Mouse (Mus musculus) ovary, postnatal 14 days (tissue): Measurements from ENCODE around the gene Rassf3.
A peak's percentile ranks its signal among the peaks of the same experiment; 100 is the strongest.

Experiments
- DNase-seq: peaks from one replicate; pipeline ENCODE4 v3.0.0; 2022; ENCODE audit warnings: low spot score

Rassf3 gene

DNA sequence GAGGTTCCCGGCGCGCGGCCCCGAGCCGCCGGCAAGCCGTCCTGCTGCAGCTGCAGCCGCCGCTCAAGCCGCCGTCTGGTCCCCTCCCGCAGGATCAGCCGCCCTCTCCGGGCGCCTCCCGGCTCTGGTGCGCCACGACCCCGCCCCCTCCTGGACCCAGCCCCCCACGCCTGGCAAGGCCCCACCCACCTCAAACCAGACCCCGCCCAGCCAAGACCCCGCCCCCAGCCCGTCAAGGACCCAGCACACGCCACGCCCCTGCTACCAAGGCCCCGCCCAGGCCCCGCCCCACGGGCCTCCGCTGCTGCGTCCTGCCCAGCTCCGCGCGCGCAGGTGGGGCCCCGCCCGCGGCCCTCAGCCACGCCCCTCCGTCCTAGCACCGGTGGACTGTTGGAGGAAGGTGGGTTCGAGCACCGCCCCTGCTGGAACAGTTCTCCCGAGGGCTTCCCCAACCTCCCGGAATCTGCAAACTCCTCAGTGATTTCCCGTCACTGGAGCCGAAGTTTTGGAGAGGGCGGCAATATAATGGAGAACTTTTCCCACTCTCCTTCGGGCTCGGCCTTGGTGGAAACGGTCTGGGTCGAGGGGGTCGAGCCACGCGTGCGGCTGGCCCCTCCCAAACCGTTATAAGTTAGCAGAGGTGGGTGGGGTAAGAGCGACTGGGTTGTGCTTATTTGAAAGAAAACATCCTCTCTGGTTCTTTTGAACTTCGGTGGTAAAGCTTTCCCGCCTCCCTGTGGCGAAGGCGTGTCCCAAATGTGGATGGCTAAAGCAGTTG, at the start of gene Rassf3:
Gene Rassf3, minus strand, starts transcription at position 158 of the 778 bp plus-strand sequence.
- peak; percentile 96 for DNase-seq

DNA sequence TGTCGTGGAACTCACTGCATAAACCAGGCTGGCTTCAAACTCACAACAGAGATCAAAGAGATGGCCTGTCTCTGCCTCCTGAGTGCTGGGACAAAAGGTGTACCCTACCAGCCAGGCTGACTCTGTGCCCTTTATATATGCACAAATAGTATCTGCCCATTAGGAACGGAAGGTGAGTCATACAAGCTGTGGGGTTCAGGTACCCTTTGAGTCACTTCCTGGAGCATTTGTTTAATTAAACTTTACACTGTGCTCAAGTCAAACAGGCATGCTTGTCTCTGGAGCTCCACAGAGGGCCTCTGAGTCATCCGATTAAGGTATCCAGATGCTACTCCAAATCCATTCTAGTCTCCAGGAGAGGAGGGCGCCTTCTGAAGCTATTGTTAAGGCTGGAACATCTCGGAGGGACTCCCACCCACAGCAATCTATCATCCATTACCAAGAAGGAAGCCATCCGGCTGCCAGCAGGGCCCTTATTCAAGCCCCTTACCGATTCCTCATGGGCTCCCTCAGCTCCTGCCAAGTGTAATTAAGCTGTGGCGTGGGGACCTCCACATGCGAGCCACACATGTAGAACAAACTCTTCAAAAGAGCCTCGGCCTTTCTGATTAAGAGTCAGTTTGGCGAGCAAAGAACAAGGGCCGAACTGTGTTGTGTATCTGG, 44.9 kb upstream of the Rassf3 start:
- no peak for DNase-seq

DNA sequence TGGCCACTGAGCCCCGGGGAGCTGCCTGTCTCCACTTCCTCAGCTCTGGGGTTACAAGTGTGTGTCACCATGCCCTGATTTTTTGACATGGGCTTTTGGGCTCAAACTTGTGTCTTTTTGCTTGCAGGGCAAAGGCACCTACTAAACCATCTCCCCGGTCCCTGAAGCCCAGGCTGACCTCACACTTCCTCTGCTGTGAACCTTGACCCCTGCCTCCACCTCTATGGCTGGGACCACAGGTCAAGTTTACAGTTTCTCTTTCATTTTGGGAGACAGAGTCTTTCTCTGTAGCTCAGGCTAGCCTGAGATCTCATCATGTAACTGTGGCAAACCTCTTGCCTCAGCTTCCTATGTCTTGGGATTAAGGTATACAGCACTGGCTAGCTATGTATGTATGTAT, 43.6 kb upstream of the Rassf3 start:
- no peak for DNase-seq

DNA sequence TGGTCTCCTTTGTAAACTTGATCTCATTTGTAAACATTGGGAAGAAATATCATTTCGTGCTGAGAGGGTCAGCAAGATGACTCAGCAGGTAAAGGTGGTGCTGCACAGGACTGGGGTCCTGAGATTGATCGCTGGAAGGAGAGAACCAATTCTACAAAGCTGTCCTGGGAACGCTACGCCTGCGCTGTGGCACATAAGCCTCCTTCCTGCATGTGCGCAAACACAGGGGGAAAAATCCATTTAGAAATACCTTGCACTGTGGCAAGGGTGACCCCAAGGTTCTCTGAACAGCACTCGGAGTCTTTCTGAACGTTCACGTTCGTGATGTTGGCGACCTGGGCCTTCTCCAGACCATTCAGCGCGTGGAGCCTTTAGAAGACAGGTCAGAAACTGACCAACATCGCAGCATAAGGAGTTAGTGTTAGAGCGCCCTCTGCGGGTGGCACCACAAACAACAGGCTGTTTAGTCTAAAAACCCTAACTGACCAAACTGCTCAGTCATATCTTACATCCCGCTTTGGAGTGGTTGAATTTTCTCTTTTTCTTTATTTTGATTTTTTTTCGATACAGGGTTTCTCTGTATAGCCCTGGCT, 40.0 kb upstream of the Rassf3 start:
- DNase-seq: peak; percentile 87

DNA sequence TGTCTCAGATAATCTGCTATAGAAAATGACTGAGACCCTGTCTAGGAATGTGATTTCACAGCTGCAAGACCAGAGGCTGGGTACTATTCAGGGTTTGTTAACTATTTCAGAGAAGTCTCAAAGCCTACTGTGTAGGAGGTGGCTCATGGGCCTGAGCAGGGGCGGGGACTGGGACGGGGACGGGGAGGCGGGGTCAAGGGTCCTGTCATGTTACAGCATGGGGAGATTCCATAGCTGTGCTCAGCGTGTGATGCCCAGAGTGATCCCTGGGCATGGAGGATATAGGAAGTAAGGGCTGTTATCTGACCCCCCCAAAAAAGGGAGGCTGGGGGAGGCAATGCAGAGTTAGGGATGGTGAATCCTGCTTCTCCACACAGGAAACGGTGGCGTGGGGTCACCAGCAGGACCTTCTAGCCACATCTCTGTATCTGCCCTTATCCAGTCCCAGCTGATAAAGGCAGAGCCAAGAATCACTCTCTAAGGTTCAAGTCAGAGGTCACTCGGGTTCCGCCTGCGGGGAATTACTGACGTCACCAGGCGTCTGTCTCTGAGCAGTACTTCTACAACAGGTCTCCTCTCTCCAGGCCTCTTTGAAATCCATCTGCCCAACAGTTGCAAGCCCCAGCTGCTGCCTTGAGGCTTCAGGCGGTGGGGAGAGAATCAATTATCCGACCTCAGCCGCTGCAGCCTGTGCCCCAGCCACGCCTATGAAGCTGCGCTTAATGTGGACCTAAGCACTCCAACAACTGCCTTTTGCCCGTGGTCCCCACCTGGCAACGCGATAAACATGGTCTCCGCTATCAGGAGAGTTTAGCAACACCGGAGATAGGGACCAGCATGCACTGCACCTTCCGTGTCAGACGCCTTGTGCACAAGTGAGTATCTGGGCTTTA, 33.9 kb upstream of the Rassf3 start:
- DNase-seq: no peak

DNA sequence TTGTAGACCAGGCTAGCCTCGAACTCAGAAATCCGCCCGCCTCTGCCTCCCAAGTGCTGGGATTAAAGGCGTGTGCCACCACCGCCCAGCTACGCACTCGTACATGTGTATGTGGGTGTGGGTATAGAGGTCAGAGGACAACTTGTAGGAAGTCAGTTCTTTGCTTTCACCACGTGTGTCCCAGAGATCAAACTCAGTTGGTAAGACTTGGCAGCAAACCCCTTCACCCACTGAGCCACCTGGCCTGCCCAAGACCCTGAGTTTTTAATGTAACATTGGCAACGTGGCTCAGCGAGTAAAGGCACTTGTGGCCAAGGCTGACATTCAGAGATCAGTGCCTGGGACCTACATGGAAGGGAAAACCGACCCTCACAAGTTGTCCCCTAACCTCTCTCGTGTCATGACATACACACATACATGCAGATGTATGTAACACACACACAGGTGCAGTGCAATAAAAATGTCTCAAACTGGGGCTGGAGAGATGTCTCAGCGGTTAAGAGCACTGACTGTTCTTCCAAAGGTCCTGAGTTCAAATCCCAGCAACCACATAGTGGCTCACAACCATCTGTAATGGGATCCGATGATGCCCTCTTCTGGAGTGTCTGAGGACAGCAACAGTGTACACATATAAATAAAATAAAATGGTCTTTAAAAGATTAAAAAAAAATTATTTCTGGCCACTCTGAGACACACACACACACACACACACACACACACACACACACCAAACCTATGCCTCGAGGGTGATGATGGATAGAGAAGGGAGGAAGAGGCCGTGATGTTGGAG, 31.8 kb upstream of the Rassf3 start:
- DNase-seq: no peak

DNA sequence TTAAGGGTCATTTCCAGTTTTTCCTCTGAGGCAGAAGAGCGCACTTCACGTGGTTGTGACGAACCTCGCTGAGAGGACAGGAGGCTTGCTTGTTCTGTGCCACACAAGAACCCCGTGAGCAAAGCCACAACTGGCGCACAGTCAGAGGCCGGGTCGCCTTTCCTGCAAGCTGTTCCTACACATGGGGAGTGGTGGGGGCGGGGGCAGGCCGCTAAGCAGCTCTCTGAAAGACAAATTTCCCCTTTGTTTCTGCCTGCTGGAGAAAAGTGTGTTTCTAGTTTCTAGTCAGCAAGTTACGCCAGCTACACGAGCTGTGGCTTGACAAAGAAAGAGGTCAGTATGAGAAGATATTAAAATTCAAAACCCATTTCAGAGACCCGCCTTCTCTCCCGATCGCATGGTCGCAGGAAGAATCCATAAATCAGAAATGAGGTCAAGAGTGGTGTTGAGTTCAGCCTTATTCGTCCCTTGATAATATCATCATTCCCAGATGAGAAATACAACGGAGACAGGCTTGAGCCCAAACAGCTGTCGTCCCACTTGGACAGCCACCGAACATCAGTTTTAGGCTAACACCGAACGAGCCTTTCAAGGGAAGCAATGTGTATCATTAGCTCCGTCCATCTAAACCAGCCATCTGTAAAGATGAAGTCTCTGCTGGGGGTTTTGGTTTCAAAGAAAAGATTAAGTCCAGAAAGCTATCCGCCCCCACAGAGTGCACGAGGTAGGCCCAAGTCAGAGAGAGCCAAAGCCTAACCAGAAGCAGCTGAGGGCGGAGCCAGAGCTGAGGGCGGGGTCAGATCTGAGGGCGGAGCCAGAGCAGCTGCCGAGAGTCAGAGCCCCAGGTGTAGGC, 30.8 kb upstream of the Rassf3 start:
- peak; percentile 66 for DNase-seq

DNA sequence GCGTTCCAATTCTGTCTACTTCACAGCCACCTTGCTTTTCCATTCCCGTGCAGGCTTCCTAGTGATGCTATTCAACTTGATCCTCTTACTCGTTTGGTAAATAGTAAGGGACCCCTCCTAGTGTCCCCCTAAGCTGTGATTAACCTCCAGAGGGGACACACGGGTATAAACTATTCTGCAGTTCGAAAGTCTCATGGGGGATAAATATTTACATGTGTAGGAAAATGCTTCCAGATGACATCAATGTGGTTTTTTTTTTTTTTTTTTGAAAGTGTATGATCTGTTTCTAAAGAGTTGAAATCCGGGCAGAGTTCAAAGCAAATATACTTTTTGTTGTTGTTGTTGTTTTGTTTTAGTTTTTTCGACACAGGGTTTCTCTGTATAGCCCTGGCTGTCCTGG, 29.8 kb upstream of the Rassf3 start:
- no peak for DNase-seq

DNA sequence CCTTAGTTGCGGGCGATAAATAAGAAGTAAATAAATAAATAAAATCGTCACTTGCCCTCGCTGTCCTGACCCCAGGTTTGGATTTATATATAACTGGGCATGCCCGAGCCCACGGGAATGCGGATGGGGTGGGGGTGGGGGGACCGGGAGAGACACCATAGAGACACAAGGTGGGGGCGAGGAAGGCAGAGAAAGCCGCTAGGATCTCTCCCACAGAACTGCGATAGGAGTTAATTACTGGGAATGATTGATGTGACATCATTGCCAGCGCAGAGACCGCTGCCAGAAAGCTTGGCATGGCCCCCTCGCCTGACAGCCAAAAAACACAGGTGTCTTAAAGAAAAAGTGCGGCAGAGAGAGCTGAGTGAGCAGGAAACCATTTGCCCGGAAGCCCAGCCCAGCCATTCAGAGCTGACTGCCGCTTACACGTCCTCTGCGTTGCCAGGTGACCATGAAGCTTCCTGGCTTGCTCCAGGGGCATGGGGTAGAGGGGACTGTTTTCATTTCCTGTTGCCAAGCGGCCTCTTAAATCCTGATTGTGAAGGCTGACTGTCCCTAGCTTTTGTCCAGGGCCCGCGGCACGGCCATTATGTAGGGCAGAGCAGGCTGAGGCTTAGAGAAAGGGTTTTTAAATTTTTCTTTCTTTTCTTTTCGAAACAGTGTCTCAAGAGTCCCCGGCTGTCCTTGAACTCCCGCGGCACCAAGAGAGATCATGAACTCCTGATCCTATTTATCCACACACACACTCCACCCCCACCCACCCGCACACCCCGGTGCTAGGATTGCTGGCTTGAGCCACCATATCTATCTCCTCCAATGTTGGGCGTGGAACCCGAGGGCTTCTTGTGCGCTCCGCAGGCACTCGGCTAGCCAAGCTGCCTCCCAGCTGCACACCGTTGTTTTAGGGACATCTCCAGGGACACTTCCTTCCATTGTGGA, 29.1 kb upstream of the Rassf3 start:
- DNase-seq: peak; percentile 60

DNA sequence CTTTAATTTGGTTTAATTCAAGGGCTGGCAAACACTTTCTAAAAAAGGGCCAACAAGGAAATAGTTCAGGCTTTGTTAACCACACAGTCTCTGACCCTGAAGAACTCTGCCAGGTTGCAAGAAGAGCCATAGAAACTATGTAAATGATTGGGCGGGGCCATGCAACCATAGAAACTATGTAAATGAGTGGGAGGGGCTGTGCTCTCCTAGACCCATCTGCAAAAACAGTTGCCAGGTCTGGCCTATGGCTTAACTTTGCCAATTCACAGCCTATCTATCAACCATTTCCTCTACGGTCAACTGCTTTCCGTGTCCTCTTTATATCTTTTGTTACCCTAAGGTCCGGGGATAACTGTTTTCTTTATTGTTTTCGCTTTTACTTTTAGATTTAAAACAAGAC, 25.0 kb upstream of the Rassf3 start:
- DNase-seq: no peak

DNA sequence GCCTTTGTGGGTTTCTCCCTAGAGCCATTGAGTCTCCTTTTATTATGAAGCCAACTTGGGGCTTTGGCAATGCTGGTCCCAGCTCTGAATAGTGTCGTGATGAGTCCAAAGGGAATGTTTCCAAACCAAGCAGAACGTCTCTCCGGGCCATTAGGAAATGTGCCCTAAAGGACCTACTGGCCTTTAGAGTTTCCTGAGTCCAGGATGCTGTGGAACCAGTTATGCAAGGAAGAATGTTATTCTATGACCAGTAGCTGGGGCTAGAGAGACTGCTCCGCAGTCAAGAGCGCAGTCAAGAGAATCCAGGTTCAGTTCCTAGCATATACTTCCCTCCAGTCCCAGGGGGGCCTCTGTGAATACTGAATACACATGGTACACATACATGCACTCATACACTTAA, 23.9 kb upstream of the Rassf3 start:
- DNase-seq: no peak

DNA sequence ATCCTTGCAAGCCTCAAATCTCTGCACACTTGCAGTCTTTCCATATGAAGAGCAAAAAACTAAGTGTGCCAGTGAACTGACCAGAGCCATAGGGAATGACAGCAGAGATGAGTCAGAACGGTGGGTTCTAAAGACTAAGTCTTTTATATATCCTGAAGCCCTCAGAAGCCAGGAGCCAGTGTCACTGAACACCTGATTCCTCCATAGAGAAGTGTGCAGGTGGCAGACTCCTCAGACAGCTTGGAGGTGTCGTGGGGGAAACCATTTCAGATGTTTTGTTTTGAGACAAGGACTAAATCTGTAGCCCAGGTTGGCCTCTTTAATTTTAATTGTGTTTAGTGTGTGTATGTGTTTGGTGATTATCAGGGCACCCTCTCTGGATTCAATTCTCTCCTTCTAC, 22.9 kb upstream of the Rassf3 start:
- no peak for DNase-seq

DNA sequence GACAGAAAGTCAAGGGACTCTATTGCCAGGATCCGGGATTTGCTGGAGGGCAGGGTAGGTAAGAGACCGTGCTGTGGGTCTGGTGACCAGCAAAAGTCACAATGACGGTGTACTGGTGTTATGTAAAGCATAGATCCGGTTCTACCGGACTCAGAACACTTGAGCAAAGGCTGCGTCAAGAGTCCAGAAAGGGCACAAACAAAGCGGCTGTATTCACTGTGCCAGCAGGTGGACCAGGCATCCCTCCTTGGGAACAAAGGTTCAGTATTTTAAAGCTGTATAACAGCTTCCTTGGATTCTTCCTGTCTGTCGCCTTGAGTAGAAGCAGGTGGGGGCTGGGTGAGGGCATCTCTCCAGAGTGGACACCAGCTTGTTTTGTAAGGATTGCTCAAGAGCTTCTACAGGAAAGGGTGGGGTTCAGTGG, 22.3 kb upstream of the Rassf3 start:
- DNase-seq: no peak

DNA sequence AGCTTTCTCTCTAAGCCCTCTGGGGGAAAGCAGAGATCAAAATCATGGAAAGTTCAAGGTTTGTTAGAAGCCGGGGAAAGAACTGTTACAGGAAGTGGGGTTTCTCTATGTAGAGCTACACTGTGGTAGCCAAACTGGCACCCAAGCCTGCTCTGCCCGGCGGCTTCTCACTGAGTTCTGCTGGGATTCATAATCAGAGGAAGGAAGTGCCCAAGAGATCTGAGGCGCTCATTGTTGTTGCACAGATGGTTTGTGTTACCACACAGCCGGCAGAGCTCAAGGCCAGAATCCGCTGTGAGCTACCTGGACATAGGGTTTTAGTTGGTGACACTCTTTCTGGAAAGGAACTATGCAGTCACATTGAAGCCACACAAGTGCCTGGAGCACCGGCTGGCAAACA, 21.8 kb upstream of the Rassf3 start:
- no peak for DNase-seq

DNA sequence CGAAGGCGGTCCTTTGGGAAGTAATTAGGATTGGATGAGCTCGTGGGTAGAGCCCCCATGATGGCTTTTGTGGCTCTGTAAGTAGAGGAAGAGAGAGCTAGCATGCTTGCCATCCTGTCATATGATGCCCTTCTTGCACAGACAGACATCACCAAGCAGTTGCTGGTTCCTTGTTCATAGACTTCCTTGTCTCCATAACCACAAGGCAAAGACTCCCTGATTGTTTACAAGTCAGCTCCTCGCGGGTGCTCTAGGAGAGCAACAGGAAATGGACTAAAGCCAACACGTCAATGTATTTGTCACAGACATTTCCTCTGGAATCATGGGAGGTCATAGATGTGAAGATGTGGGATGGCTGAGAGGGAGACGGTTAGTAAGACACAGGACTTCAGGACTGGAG, 20.5 kb upstream of the Rassf3 start:
- DNase-seq: no peak

DNA sequence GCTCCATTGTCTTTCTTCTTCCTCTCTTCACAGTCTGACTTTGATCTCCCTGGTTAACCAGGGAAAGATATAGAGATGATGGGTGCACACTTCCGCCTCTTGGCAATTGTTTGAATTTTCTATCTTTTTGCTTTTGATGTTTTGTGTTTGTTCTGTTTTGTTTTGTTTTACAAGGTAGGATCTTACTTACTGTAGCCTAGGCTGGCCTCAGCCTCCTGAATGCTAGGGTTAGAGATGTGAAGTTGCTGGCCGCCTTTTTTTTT, 17.9 kb upstream of the Rassf3 start:
- DNase-seq: no peak

DNA sequence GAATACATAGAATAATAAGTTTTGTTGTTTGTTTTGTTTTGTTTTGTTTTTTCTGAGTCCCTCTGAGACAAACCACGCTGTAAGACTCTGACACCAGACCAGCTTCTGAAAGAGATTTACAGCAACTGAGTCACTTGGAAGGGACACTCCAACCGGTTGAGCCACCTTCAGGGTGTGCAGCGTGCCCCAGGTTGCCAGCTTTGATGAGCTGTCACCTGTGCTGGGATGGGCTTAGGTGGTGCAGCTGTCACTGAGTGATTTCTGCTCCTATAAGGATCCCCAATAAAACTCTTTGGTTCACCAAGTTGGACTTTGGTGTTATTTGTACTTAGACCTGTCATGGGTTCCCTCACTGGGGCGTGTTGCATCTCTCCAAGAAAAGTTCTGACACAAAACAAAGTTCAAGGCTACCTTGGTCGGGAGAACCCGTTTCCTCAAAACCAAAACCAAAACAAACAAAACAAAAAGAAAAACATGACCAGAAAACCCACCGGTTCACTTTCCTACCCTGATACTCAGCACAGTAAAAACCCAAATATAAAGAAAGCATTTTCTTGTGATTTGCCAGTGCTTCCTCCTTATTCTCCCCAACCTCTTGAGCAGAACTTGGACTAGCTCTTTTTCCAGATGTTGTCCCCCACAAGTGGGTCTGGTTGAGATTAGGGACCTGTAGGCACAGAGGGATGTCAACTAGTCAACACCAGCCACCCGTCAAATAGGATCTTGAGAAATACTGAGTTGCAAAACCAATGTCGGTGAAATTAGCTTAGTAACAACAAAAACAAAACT, 17.4 kb upstream of the Rassf3 start:
- no peak for DNase-seq

DNA sequence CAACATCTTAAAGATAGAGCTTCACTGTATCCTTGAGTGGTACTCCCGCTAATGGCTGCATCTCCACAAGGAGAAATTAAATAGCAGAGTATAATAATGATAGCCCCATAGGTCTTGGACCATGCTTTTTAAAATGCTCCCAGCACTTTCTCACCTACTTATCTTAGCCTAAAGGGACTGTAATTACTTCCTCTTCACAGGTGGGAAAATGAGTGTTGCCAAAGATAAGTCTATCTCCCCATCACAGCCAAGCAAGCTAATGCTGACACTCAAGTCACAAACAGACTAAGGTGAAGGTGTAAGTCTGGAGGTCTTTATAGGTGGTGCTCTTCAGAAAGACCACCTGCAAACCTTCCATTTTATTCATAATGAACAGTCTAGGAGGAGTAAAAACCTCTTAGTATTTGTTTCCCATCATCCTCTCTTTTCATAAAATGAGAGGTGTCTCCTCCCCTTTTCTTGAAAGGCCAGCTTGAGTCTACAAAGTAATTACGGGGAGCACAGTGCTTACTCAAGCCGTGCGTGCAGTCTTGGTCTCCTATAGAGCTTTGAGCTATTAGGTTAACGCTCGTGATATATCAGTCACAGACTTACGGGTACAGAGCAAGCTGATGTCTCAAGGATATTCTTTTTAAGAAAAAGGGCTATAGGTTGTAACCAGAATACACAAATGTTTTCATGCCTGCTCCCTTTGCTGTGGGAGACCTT, 16.6 kb upstream of the Rassf3 start:
- DNase-seq: no peak
